Mouse (Mus musculus) MEL (cell line): ENCODE results near the gene Fam160b1. TPM values are rescaled to one million over a fixed set of nuclear protein-coding genes. Genes with fewer than 3 reads are reported as not detected.

Source experiments
- DNase-seq: peaks from one replicate; pipeline ENCODE4 v3.0.0; 2011; ENCODE audit warnings: low read depth, low spot score
- H3K27ac ChIP-seq: 2 replicates; pipeline ENCODE4 v1.5.1; 2012; ENCODE audit warnings: low read depth, mild to moderate bottlenecking, control low read depth, low read length, moderate library complexity; ENCODE audit not compliant: control insufficient read depth
- H3K27me3 ChIP-seq, 2 experiments: fragments of 150-350 bp in 1 of 2; sonication (generic) in 1 of 2; 2 replicates each; pipeline ENCODE4 v1.6.1; 2012; ENCODE audit warnings: low read length in 2 of 2, mild to moderate bottlenecking in 2 of 2, improper control_type of control experiment in 1 of 2, moderate library complexity in 1 of 2; ENCODE audit not compliant: insufficient read depth in 2 of 2, control insufficient read depth in 1 of 2
- H3K36me3 ChIP-seq, 2 experiments: 2 replicates each; pipeline ENCODE4 v1.6.1; 2012 to 2014; ENCODE audit warnings: low read length in 2 of 2, improper control_type of control experiment in 1 of 2, inconsistent platforms in 1 of 2, mild to moderate bottlenecking in 1 of 2; ENCODE audit not compliant: insufficient read depth in 2 of 2, control insufficient read depth in 1 of 2
- H3K4me1 ChIP-seq, 2 experiments: fragments of 150-350 bp in 1 of 2; sonication (generic) in 1 of 2; 2 replicates each; pipeline ENCODE4 v1.6.1; 2012; ENCODE audit warnings: low read length in 2 of 2, improper control_type of control experiment in 1 of 2, mild to moderate bottlenecking in 1 of 2; ENCODE audit not compliant: insufficient read depth in 2 of 2, control insufficient read depth in 1 of 2
- H3K4me3 ChIP-seq, 2 experiments: fragments of 150-350 bp in 1 of 2; sonication (generic) in 1 of 2; 2 replicates each; pipeline ENCODE4 v1.5.1; 2012; ENCODE audit warnings: low read depth in 2 of 2, low read length in 2 of 2, mild to moderate bottlenecking in 2 of 2, moderate library complexity in 2 of 2, control low read depth in 1 of 2, improper control_type of control experiment in 1 of 2; ENCODE audit not compliant: control insufficient read depth in 1 of 2, insufficient read depth in 1 of 2
- H3K79me2 ChIP-seq: 2 replicates; pipeline ENCODE4 v1.6.1; 2012; ENCODE audit warnings: mild to moderate bottlenecking, low read length, moderate library complexity; ENCODE audit not compliant: control insufficient read depth, poor library complexity, insufficient read depth
- H3K9ac ChIP-seq: 2 replicates; pipeline ENCODE4 v1.6.1; 2012; ENCODE audit warnings: low read depth, mild to moderate bottlenecking, control low read depth, low read length, moderate library complexity; ENCODE audit not compliant: control insufficient read depth, poor library complexity, severe bottlenecking
- H3K9me3 ChIP-seq: fragments of 150-350 bp; sonication (generic); replicated peaks from 2 replicates; pipeline ENCODE4 v1.6.1; 2012; ENCODE audit warnings: mild to moderate bottlenecking, low read length, improper control_type of control experiment, moderate library complexity; ENCODE audit not compliant: insufficient read depth
- CHD2 ChIP-seq: IDR thresholded peaks from 2 replicates; pipeline ENCODE4 v1.6.1; 2011; ENCODE audit warnings: low read length, improper control_type of control experiment
- ETS1 ChIP-seq: IDR thresholded peaks from 2 replicates; pipeline ENCODE4 v1.6.1; 2012; ENCODE audit warnings: low read depth, mild to moderate bottlenecking, inconsistent platforms, low read length, improper control_type of control experiment, moderate library complexity
- GATA1 ChIP-seq: IDR thresholded peaks from 2 replicates; pipeline ENCODE4 v1.6.1; 2011; ENCODE audit warnings: low read depth, low read length, improper control_type of control experiment
- HCFC1 ChIP-seq: IDR thresholded peaks from 2 replicates; pipeline ENCODE4 v1.6.1; 2012; ENCODE audit warnings: low read depth, mild to moderate bottlenecking, inconsistent platforms, low read length, improper control_type of control experiment, moderate library complexity
- JUND ChIP-seq: IDR thresholded peaks from 2 replicates; pipeline ENCODE4 v1.6.1; 2011; ENCODE audit warnings: low read depth, mild to moderate bottlenecking, improper control_type of control experiment, low read length
- KAT2A ChIP-seq: conservative IDR thresholded peaks from 2 replicates; pipeline ENCODE4 v1.6.1; 2012; ENCODE audit warnings: low read depth, low read length, improper control_type of control experiment, inconsistent platforms
- MAFK ChIP-seq: IDR thresholded peaks from 2 replicates; pipeline ENCODE4 v1.6.1; 2011; ENCODE audit warnings: low read depth, mild to moderate bottlenecking, low read length, improper control_type of control experiment, borderline replicate concordance
- MAX ChIP-seq: IDR thresholded peaks from 2 replicates; pipeline ENCODE4 v1.6.1; 2011; ENCODE audit warnings: low read length, improper control_type of control experiment
- MAZ ChIP-seq: IDR thresholded peaks from 2 replicates; pipeline ENCODE4 v1.6.1; 2012; ENCODE audit warnings: low read depth, mild to moderate bottlenecking, inconsistent platforms, low read length, improper control_type of control experiment
- MYB ChIP-seq: IDR thresholded peaks from 2 replicates; pipeline ENCODE4 v1.6.1; 2011; ENCODE audit warnings: mild to moderate bottlenecking, low read depth, low read length, improper control_type of control experiment
- NRF1 ChIP-seq: IDR thresholded peaks from 2 replicates; pipeline ENCODE4 v1.6.1; 2014; ENCODE audit warnings: low read depth, mild to moderate bottlenecking, inconsistent platforms, low read length, improper control_type of control experiment, moderate library complexity; ENCODE audit not compliant: poor library complexity, insufficient read depth, severe bottlenecking
- POLR2A ChIP-seq, 2 experiments: IDR thresholded peaks; 2 replicates each; pipeline ENCODE4 v1.6.1; 2011 to 2012; ENCODE audit warnings: low read length in 2 of 2, mild to moderate bottlenecking in 2 of 2, control low read depth in 1 of 2, improper control_type of control experiment in 1 of 2, low read depth in 1 of 2, moderate library complexity in 1 of 2; ENCODE audit not compliant: control insufficient read depth in 1 of 2, insufficient read depth in 1 of 2, poor library complexity in 1 of 2
- POLR2AphosphoS5 ChIP-seq: IDR thresholded peaks from 2 replicates; pipeline ENCODE4 v1.6.1; 2012; ENCODE audit warnings: low read depth, borderline replicate concordance, mild to moderate bottlenecking, inconsistent platforms, low read length, moderate library complexity, mixed read lengths
- SIN3A ChIP-seq: IDR thresholded peaks from 2 replicates; pipeline ENCODE4 v1.6.1; 2012; ENCODE audit warnings: low read length, improper control_type of control experiment, inconsistent platforms
- TAL1 ChIP-seq: IDR thresholded peaks from 2 replicates; pipeline ENCODE4 v1.6.1; 2012; ENCODE audit warnings: mild to moderate bottlenecking, inconsistent platforms, low read length, moderate library complexity, mixed read lengths
- UBTF ChIP-seq: IDR thresholded peaks from 2 replicates; pipeline ENCODE4 v1.6.1; 2012; ENCODE audit warnings: low read depth, mild to moderate bottlenecking, inconsistent platforms, low read length, improper control_type of control experiment, moderate library complexity, borderline replicate concordance; ENCODE audit not compliant: insufficient read depth
- USF1 ChIP-seq: IDR thresholded peaks from 2 replicates; pipeline ENCODE4 v1.6.1; 2014; ENCODE audit warnings: low read depth, mild to moderate bottlenecking, inconsistent platforms, low read length, improper control_type of control experiment, moderate library complexity
- ZC3H11A ChIP-seq: IDR thresholded peaks from 2 replicates; pipeline ENCODE4 v1.6.1; 2012; ENCODE audit warnings: low read depth, mild to moderate bottlenecking, inconsistent platforms, low read length, improper control_type of control experiment
- ZKSCAN1 ChIP-seq: IDR thresholded peaks from 2 replicates; pipeline ENCODE4 v1.6.1; 2012; ENCODE audit warnings: low read depth, mild to moderate bottlenecking, inconsistent platforms, low read length, improper control_type of control experiment, moderate library complexity
- ZNF384 ChIP-seq: IDR thresholded peaks from 2 replicates; pipeline ENCODE4 v1.6.1; 2012; ENCODE audit warnings: low read depth, mild to moderate bottlenecking, inconsistent platforms, low read length, improper control_type of control experiment
- polyA plus RNA-seq, 2 experiments: library from polyadenylated mRNA; stranded (reverse) in 1 of 2; unstranded in 1 of 2; fragments of >175 nt in 1 of 2; fragments of >200 nt in 1 of 2; gene quantifications; 2 replicates each; pipeline versions ENCODE4 v1.2.1 to v1.2.4; 2012; ENCODE audit warnings: low replicate concordance in 2 of 2, low read depth in 1 of 2; ENCODE audit not compliant: insufficient read length in 2 of 2, insufficient read depth in 1 of 2, missing spikeins in 1 of 2
- total RNA-seq: library from RNA; depleted of rRNA; stranded (reverse); fragments of 300-350 nt; gene quantifications from 2 replicates; pipeline ENCODE4 v1.2.3, GENCODE M21; 2012

Gene Fam160b1
- total and polyA plus RNA-seq, 3 experiments: 8.6 to 28.3 (median 19.0) TPM

DNA sequence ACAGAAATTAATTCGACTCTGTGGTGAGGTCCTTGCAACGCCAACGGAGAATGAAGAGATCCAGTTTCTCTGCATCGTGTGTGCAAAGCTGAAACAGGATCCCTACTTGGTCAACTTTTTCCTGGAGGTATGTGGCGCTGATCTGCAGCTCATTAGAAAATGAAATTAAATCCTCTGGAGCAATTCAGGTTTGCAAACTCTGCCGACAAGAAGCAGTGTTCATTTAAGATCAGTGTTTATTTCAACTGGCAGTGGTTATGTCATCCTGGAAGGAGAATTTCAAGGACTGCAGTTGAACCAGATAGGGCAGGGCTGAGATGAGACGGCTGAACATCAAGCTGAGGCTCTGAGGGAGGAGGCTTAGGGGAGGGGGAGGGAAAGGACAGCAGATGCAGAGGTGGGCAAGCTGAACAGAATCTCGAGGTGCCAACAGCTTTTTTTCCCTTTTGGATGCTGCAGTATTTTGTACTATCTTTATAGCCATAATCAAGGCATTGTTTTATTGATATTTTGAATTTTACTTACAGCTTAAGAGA, 12.9 kb downstream of the Fam160b1 start:
- peaks cover 8 to 33% of the 10 kb centered on the region in 2 experiments for H3K36me3 ChIP-seq
- no peak overlapping the region for H3K27ac ChIP-seq
- no peak for DNase-seq
- no peak overlapping the region for H3K9ac ChIP-seq
- H3K4me1 ChIP-seq: peaks cover 5 to 8% of the 10 kb centered on the region in 2 experiments; a peak in 3 of 4 replicates
- peaks cover 6% of the 10 kb centered on the region for H3K79me2 ChIP-seq
- TF ChIP-seq POLR2A (IDR thresholded peaks at IDR 0.05; ENCODE audit: control insufficient read depth in 1 of 2, insufficient read depth in 1 of 2, low read depth in 1 of 2, low read length in 2 of 2, poor library complexity in 1 of 2) (no peak), JUND (no peak), MAFK (no peak)
- TF ChIP-seq, all 39 proteins: peak for 0
- Histone ChIP-seq H3K4me3 (no peak overlapping the region), H3K9me3 (no peaks in the 10 kb centered on the region), H3K27me3 (no peaks in the 10 kb centered on the region)

DNA sequence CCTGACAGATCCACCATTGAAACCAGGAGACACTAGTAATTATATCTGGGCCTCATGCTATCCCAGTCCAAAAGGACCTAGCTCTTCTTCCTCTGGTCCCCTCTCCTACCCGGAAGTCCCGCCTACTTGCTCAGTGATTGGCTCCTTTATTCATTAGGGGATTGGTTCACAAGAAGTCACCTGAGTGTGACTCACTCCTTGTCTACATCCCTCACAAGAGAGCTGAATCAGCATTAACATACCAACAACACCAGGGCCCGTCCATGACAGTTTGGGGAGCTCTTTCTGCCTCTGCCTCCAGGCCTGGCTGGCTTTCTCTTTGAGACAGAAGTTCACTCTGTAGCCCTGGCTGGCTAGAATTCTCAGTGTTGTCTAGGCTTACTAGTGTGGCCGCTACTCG, 14.7 kb downstream of the Fam160b1 start:
- no peak overlapping the region for H3K4me3 ChIP-seq
- DNase-seq: peak; percentile 65
- peaks cover 2 to 4% of the 10 kb centered on the region in 2 experiments; a peak in 3 of 4 replicates for H3K4me1 ChIP-seq
- no peak for TF ChIP-seq POLR2AphosphoS5
- TF ChIP-seq HCFC1: no peak
- no peak for TF ChIP-seq ZC3H11A
- no peak for TF ChIP-seq KAT2A
- no peak for TF ChIP-seq ZKSCAN1
- TF ChIP-seq ZNF384: no peak
- 0 out of 2 replicates have a peak, but pooled peaks have one; percentile 60 for TF ChIP-seq JUND
- peak; percentile 64 for TF ChIP-seq USF1
- no peak for TF ChIP-seq MAZ
- TF ChIP-seq ETS1: no peak
- no peak for TF ChIP-seq GATA1
- TF ChIP-seq MAX: no peak
- no peak for TF ChIP-seq NRF1
- TF ChIP-seq TAL1: no peak
- TF ChIP-seq SIN3A: no peak
- TF ChIP-seq MYB: no peak
- TF ChIP-seq MAFK: peak; percentile 89; the same call in 1 of the 2 replicates
- no peak for TF ChIP-seq CHD2
- TF ChIP-seq UBTF: no peak
- TF ChIP-seq POLR2A (IDR thresholded peaks at IDR 0.05; ENCODE audit: control insufficient read depth in 1 of 2, insufficient read depth in 1 of 2, low read depth in 1 of 2, low read length in 2 of 2, poor library complexity in 1 of 2): peak in 1 of 2 experiments; percentile 35; a peak in 1 of 4 replicates
- H3K27ac ChIP-seq: no peak overlapping the region
- no peak overlapping the region for H3K9ac ChIP-seq
- H3K27me3 ChIP-seq: no peaks in the 10 kb centered on the region
- H3K36me3 ChIP-seq: peaks cover 6 to 46% of the 10 kb centered on the region in 2 experiments
- H3K79me2 ChIP-seq: no peaks in the 10 kb centered on the region; the same call in 1 of the 2 replicates
- H3K9me3 ChIP-seq: no peaks in the 10 kb centered on the region
